Mouse (Mus musculus): ENCODE data around the gene Nbeal2. TPM values are rescaled to one million over a fixed set of nuclear protein-coding genes. Genes with fewer than 3 reads are reported as not detected.

Gene Nbeal2
- total and polyA plus RNA-seq, 3 experiments: 9.3 to 17.2 TPM; not detected in 1

- no peak overlapping the region for H3K4me3 ChIP-seq (ENCODE audit: control insufficient read depth in 1 of 2, insufficient read depth in 1 of 2, low read depth in 2 of 2, low read length in 2 of 2)
- H3K9me3 ChIP-seq (replicated peaks; ENCODE audit: insufficient read depth, low read length): no peaks in the 10 kb centered on the region
- H3K36me3 ChIP-seq (ENCODE audit: control insufficient read depth in 1 of 2, insufficient read depth in 2 of 2, low read length in 2 of 2): peaks cover 0 to 30% of the 10 kb centered on the region in 2 experiments; a peak in 2 of 4 replicates
- no peak overlapping the region for H3K9ac ChIP-seq (ENCODE audit: control insufficient read depth, low read depth, low read length, poor library complexity, severe bottlenecking)
- TF ChIP-seq RAD21 (IDR thresholded peaks at IDR 0.05; ENCODE audit: low read depth, low read length): no peak
- DNase-seq (ENCODE audit: low read depth, low spot score): no peak
- no peaks in the 10 kb centered on the region for H3K4me1 ChIP-seq (ENCODE audit: control insufficient read depth in 1 of 2, insufficient read depth in 2 of 2, low read length in 2 of 2)
- no peaks in the 10 kb centered on the region for H3K27me3 ChIP-seq (ENCODE audit: control insufficient read depth in 1 of 2, insufficient read depth in 2 of 2, low read length in 2 of 2)
- H3K27ac ChIP-seq (ENCODE audit: control insufficient read depth, low read depth, low read length): no peak overlapping the region
- peaks cover 10% of the 10 kb centered on the region; the same call in 1 of the 2 replicates for H3K79me2 ChIP-seq (ENCODE audit: control insufficient read depth, insufficient read depth, low read length, poor library complexity)
These were observed 70.4 kb downstream of the Nbeal2 start for GRCm38 (mm10) chr9:110583521-110583920.

GRCm38 (mm10) chr9:110582161-110582560 is 71.8 kb downstream of the Nbeal2 start:
- Histone ChIP-seq H3K9me3 (replicated peaks; ENCODE audit: insufficient read depth, low read length) (no peaks in the 10 kb centered on the region), H3K79me2 (ENCODE audit: control insufficient read depth, insufficient read depth, low read length, poor library complexity) (peaks cover 7% of the 10 kb centered on the region; the same call in 1 of the 2 replicates), H3K4me1 (ENCODE audit: control insufficient read depth in 1 of 2, insufficient read depth in 2 of 2, low read length in 2 of 2) (no peaks in the 10 kb centered on the region), H3K27me3 (ENCODE audit: control insufficient read depth in 1 of 2, insufficient read depth in 2 of 2, low read length in 2 of 2) (no peaks in the 10 kb centered on the region), H3K4me3 (ENCODE audit: control insufficient read depth in 1 of 2, insufficient read depth in 1 of 2, low read depth in 2 of 2, low read length in 2 of 2) (no peak overlapping the region), H3K36me3 (ENCODE audit: control insufficient read depth in 1 of 2, insufficient read depth in 2 of 2, low read length in 2 of 2) (peaks cover 0 to 37% of the 10 kb centered on the region in 2 experiments; a peak in 2 of 4 replicates), H3K9ac (ENCODE audit: control insufficient read depth, low read depth, low read length, poor library complexity, severe bottlenecking) (no peak overlapping the region), H3K27ac (ENCODE audit: control insufficient read depth, low read depth, low read length) (no peak overlapping the region)
- DNase-seq (ENCODE audit: low read depth, low spot score): no peak
- TF ChIP-seq CHD1 (IDR thresholded peaks at IDR 0.05; ENCODE audit: low read depth, low read length) (no peak), CTCF (IDR thresholded peaks at IDR 0.05 in 2 of 3, conservative IDR thresholded peaks at IDR 0.05 in 1 of 3; ENCODE audit: control insufficient read depth in 1 of 3, insufficient read depth in 1 of 3, low read depth in 2 of 3, low read length in 3 of 3, poor library complexity in 1 of 3, severe bottlenecking in 1 of 3) (no peak), NRF1 (IDR thresholded peaks at IDR 0.05; ENCODE audit: insufficient read depth, low read depth, low read length, poor library complexity, severe bottlenecking) (no peak), POLR2A (IDR thresholded peaks at IDR 0.05; ENCODE audit: control insufficient read depth in 1 of 2, insufficient read depth in 1 of 2, low read depth in 1 of 2, low read length in 2 of 2, poor library complexity in 1 of 2) (no peak), BHLHE40 (IDR thresholded peaks at IDR 0.05; ENCODE audit: borderline replicate concordance, low read depth, low read length) (no peak), MEF2A (IDR thresholded peaks at IDR 0.05; ENCODE audit: extremely low read depth, insufficient replicate concordance, low read depth, low read length, poor library complexity, severe bottlenecking) (no peak), HCFC1 (IDR thresholded peaks at IDR 0.05; ENCODE audit: low read depth, low read length) (no peak), MAFK (IDR thresholded peaks at IDR 0.05; ENCODE audit: borderline replicate concordance, low read depth, low read length) (no peak), TCF12 (IDR thresholded peaks at IDR 0.05; ENCODE audit: low read depth, low read length) (no peak), GABPA (IDR thresholded peaks at IDR 0.05; ENCODE audit: low read depth, low read length) (no peak), RAD21 (IDR thresholded peaks at IDR 0.05; ENCODE audit: low read depth, low read length) (no peak), SIN3A (IDR thresholded peaks at IDR 0.05; ENCODE audit: low read length) (no peak), ETS1 (IDR thresholded peaks at IDR 0.05; ENCODE audit: low read depth, low read length) (no peak), POLR2AphosphoS2 (IDR thresholded peaks at IDR 0.05; ENCODE audit: low read length) (no peak), ZNF384 (IDR thresholded peaks at IDR 0.05; ENCODE audit: low read depth, low read length) (no peak), KAT2A (conservative IDR thresholded peaks at IDR 0.05; ENCODE audit: low read depth, low read length) (no peak)

Other genes starting within 250 kb of the Nbeal2 start
- gene Ptpn23, start 245.9 kb downstream of the Nbeal2 start, total RNA-seq (2012; rRNA removed): 7.3 and 8.3 TPM in 2 replicates
- 10 to 100 TPM in 1 of 2 experiments, not detected in 1; 40.1 TPM for gene Ptpn23, start 245.9 kb downstream of the Nbeal2 start, polyA plus RNA-seq (2012; ENCODE audit: insufficient read depth in 1 of 2, insufficient read length in 2 of 2, low read depth in 1 of 2, low replicate concordance in 2 of 2, missing spikeins in 1 of 2)
- not detected in 2 replicates for gene Ngp, start 234.4 kb downstream of the Nbeal2 start, total RNA-seq (2012; rRNA removed)
- gene Ngp, start 234.4 kb downstream of the Nbeal2 start, polyA plus RNA-seq (2012; ENCODE audit: insufficient read depth in 1 of 2, insufficient read length in 2 of 2, low read depth in 1 of 2, low replicate concordance in 2 of 2, missing spikeins in 1 of 2): not detected
- 3.8 TPM in 2 replicates for gene Klhl18, start 177.5 kb downstream of the Nbeal2 start, total RNA-seq (2012; rRNA removed)
- gene Klhl18, start 177.5 kb downstream of the Nbeal2 start, polyA plus RNA-seq (2012; ENCODE audit: insufficient read depth in 1 of 2, insufficient read length in 2 of 2, low read depth in 1 of 2, low replicate concordance in 2 of 2, missing spikeins in 1 of 2): 1 to 10 TPM in 1 of 2 experiments, not detected in 1; 6.9 TPM
- 0.33 and 0.54 TPM in 2 replicates for gene Kif9, start 177.2 kb downstream of the Nbeal2 start, total RNA-seq (2012; rRNA removed)
- gene Kif9, start 177.2 kb downstream of the Nbeal2 start, polyA plus RNA-seq (2012; ENCODE audit: insufficient read depth in 1 of 2, insufficient read length in 2 of 2, low read depth in 1 of 2, low replicate concordance in 2 of 2, missing spikeins in 1 of 2): under 1 TPM in 1 of 2 experiments, not detected in 1; 0.72 TPM
- gene Setd2, start 121.6 kb downstream of the Nbeal2 start, total RNA-seq (2012; rRNA removed): 28.2 and 36.8 TPM in 2 replicates
- 100 to 1,000 TPM in 1 of 2 experiments, 10 to 100 TPM in 1; 59.2 to 105 TPM for gene Setd2, start 121.6 kb downstream of the Nbeal2 start, polyA plus RNA-seq (2012; ENCODE audit: insufficient read depth in 1 of 2, insufficient read length in 2 of 2, low read depth in 1 of 2, low replicate concordance in 2 of 2, missing spikeins in 1 of 2)
- 0.33 and 0.58 TPM in 2 replicates for gene Nradd, start 29.7 kb downstream of the Nbeal2 start, total RNA-seq (2012; rRNA removed)
- gene Nradd, start 29.7 kb downstream of the Nbeal2 start, polyA plus RNA-seq (2012; ENCODE audit: insufficient read depth in 1 of 2, insufficient read length in 2 of 2, low read depth in 1 of 2, low replicate concordance in 2 of 2, missing spikeins in 1 of 2): 1 to 10 TPM in 1 of 2 experiments, not detected in 1; 1.1 TPM
- gene Ccdc12, start 2.3 kb upstream of the Nbeal2 start, total RNA-seq (2012; rRNA removed): 122 and 129 TPM in 2 replicates
- gene Ccdc12, start 2.3 kb upstream of the Nbeal2 start, polyA plus RNA-seq (2012; ENCODE audit: insufficient read depth in 1 of 2, insufficient read length in 2 of 2, low read depth in 1 of 2, low replicate concordance in 2 of 2, missing spikeins in 1 of 2): 100 to 1,000 TPM in 1 of 2 experiments, not detected in 1; 112 TPM
- not detected in 2 replicates for gene Myl3, start 87.7 kb upstream of the Nbeal2 start, total RNA-seq (2012; rRNA removed)
- gene Myl3, start 87.7 kb upstream of the Nbeal2 start, polyA plus RNA-seq (2012; ENCODE audit: insufficient read depth in 1 of 2, insufficient read length in 2 of 2, low read depth in 1 of 2, low replicate concordance in 2 of 2, missing spikeins in 1 of 2): not detected
- 0.15 and 0.33 TPM in 2 replicates for gene Pth1r, start 93.0 kb upstream of the Nbeal2 start, total RNA-seq (2012; rRNA removed)
- under 1 TPM in 1 of 2 experiments, not detected in 1; 0.77 TPM for gene Pth1r, start 93.0 kb upstream of the Nbeal2 start, polyA plus RNA-seq (2012; ENCODE audit: insufficient read depth in 1 of 2, insufficient read length in 2 of 2, low read depth in 1 of 2, low replicate concordance in 2 of 2, missing spikeins in 1 of 2)
- not detected in 2 replicates for gene Prss42, start 144.0 kb upstream of the Nbeal2 start, total RNA-seq (2012; rRNA removed)
- not detected for gene Prss42, start 144.0 kb upstream of the Nbeal2 start, polyA plus RNA-seq (2012; ENCODE audit: insufficient read depth in 1 of 2, insufficient read length in 2 of 2, low read depth in 1 of 2, low replicate concordance in 2 of 2, missing spikeins in 1 of 2)
- gene Prss44, start 159.8 kb upstream of the Nbeal2 start, total RNA-seq (2012; rRNA removed): not detected in 2 replicates
- not detected for gene Prss44, start 159.8 kb upstream of the Nbeal2 start, polyA plus RNA-seq (2012; ENCODE audit: insufficient read depth in 1 of 2, insufficient read length in 2 of 2, low read depth in 1 of 2, low replicate concordance in 2 of 2, missing spikeins in 1 of 2)
- gene Prss43, start 172.5 kb upstream of the Nbeal2 start, total RNA-seq (2012; rRNA removed): not detected in 2 replicates
- not detected for gene Prss43, start 172.5 kb upstream of the Nbeal2 start, polyA plus RNA-seq (2012; ENCODE audit: insufficient read depth in 1 of 2, insufficient read length in 2 of 2, low read depth in 1 of 2, low replicate concordance in 2 of 2, missing spikeins in 1 of 2)
- gene Prss45, start 180.4 kb upstream of the Nbeal2 start, total RNA-seq (2012; rRNA removed): not detected in 2 replicates
- not detected for gene Prss45, start 180.4 kb upstream of the Nbeal2 start, polyA plus RNA-seq (2012; ENCODE audit: insufficient read depth in 1 of 2, insufficient read length in 2 of 2, low read depth in 1 of 2, low replicate concordance in 2 of 2, missing spikeins in 1 of 2)
- not detected in 2 replicates for gene Prss46, start 190.3 kb upstream of the Nbeal2 start, total RNA-seq (2012; rRNA removed)
- gene Prss46, start 190.3 kb upstream of the Nbeal2 start, polyA plus RNA-seq (2012; ENCODE audit: insufficient read depth in 1 of 2, insufficient read length in 2 of 2, low read depth in 1 of 2, low replicate concordance in 2 of 2, missing spikeins in 1 of 2): not detected
- gene Prss50, start 203.8 kb upstream of the Nbeal2 start, total RNA-seq (2012; rRNA removed): not detected in 2 replicates
- not detected for gene Prss50, start 203.8 kb upstream of the Nbeal2 start, polyA plus RNA-seq (2012; ENCODE audit: insufficient read depth in 1 of 2, insufficient read length in 2 of 2, low read depth in 1 of 2, low replicate concordance in 2 of 2, missing spikeins in 1 of 2)
- not detected in 2 replicates for gene Als2cl, start 225.7 kb upstream of the Nbeal2 start, total RNA-seq (2012; rRNA removed)
- gene Als2cl, start 225.7 kb upstream of the Nbeal2 start, polyA plus RNA-seq (2012; ENCODE audit: insufficient read depth in 1 of 2, insufficient read length in 2 of 2, low read depth in 1 of 2, low replicate concordance in 2 of 2, missing spikeins in 1 of 2): under 1 TPM in 1 of 2 experiments, not detected in 1; 0.21 TPM
- not detected in 2 replicates for gene Tmie, start 226.0 kb upstream of the Nbeal2 start, total RNA-seq (2012; rRNA removed)
- gene Tmie, start 226.0 kb upstream of the Nbeal2 start, polyA plus RNA-seq (2012; ENCODE audit: insufficient read depth in 1 of 2, insufficient read length in 2 of 2, low read depth in 1 of 2, low replicate concordance in 2 of 2, missing spikeins in 1 of 2): not detected